Mouse (Mus musculus) midbrain, embryonic 13.5 days (tissue): ENCODE measurements around the gene Hs3st2. TPM values are rescaled to one million over a fixed set of nuclear protein-coding genes. Genes with fewer than 3 reads are reported as not detected.

Source experiments
- ATAC-seq: fragments of 200-750 bp; cut with Nextera tagmentation; 2 replicates; pipeline ENCODE4 v1.8.0; 2017; ENCODE audit warnings: mild to moderate bottlenecking, moderate TSS enrichment, moderate library complexity
- H3K27ac ChIP-seq: fragments of 300-500 bp; sonication (generic); 2 replicates; pipeline ENCODE4 v1.5.1; 2015; ENCODE audit warnings: inconsistent platforms, mild to moderate bottlenecking, moderate library complexity
- H3K27me3 ChIP-seq: fragments of 300-500 bp; sonication (generic); 2 replicates; pipeline ENCODE4 v1.6.1; 2015; ENCODE audit warnings: mild to moderate bottlenecking, inconsistent platforms
- H3K36me3 ChIP-seq: fragments of 300-500 bp; sonication (generic); 2 replicates; pipeline ENCODE4 v1.6.1; 2015; ENCODE audit warnings: mild to moderate bottlenecking, inconsistent platforms
- H3K4me1 ChIP-seq: fragments of 300-500 bp; sonication (generic); replicated peaks from 2 replicates; pipeline ENCODE4 v1.6.1; 2015; ENCODE audit warnings: inconsistent platforms
- H3K4me2 ChIP-seq: fragments of 300-500 bp; sonication (generic); replicated peaks from 2 replicates; pipeline ENCODE4 v1.6.1; 2015; ENCODE audit warnings: moderate library complexity, mild to moderate bottlenecking, inconsistent platforms
- H3K4me3 ChIP-seq: fragments of 300-500 bp; sonication (generic); replicated peaks from 2 replicates; pipeline ENCODE4 v1.5.1; 2015; ENCODE audit warnings: mild to moderate bottlenecking, inconsistent platforms
- H3K9ac ChIP-seq: fragments of 300-500 bp; sonication (generic); replicated peaks from 2 replicates; pipeline ENCODE4 v1.6.1; 2015; ENCODE audit warnings: mild to moderate bottlenecking, inconsistent platforms
- H3K9me3 ChIP-seq: fragments of 300-500 bp; sonication (generic); 2 replicates; pipeline ENCODE4 v1.6.1; 2016; ENCODE audit warnings: mild to moderate bottlenecking, inconsistent platforms
- WGBS: fragments of 180-500 bp; shearing (Covaris S2); methylation state at CpG from one replicate; pipeline ENCODE4 v1.1.7; 2015; 5-methylcytosine and 5-hydroxymethylcytosine counted together
- polyA plus RNA-seq: library from polyadenylated mRNA; unstranded; fragments of >200 nt; fragmentation: Nextera tagmentation; extraction: Ambion mirVana; gene quantifications from 2 replicates; pipeline ENCODE4 v1.2.1, GENCODE M21; 2015

The Hs3st2 gene
- polyA plus RNA-seq, 1 experiment from 2014 or later, result 6.2 TPM

DNA sequence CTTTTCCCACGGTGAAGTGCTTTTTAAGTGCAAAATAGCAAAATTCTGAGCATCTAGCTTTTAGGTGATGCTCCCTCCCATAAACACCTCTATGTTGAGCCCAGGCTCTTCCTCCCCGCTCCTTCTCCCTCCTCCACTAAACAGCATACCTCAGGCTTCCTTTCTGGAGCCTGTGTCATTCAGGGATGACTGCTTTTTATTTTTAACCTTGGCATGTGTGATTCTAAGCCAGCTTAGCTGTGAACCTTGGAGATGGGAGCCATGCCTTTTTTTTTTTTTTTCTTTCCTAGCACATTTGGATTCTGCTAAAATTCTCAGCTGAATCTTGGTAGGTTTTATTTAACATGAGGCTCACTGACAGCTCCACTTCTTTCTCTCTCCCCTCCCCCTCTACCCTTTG lies 3.2 kb downstream of the Hs3st2 start:
- H3K4me3 ChIP-seq, result no peak overlapping the region
- no peak overlapping the region; the same call in 1 of the 2 replicates for H3K4me2 ChIP-seq
- no peak overlapping the region for H3K9ac ChIP-seq
- H3K27me3 ChIP-seq, result peaks cover 55% of the 10 kb centered on the region
- WGBS, result 85% methylated on average over 2 of the region's 2 CpGs
- no peak for ATAC-seq
- no peak overlapping the region for H3K27ac ChIP-seq
- H3K9me3 ChIP-seq, result no peaks in the 10 kb centered on the region
- H3K4me1 ChIP-seq, result peaks cover 19% of the 10 kb centered on the region
- no peaks in the 10 kb centered on the region for H3K36me3 ChIP-seq

DNA sequence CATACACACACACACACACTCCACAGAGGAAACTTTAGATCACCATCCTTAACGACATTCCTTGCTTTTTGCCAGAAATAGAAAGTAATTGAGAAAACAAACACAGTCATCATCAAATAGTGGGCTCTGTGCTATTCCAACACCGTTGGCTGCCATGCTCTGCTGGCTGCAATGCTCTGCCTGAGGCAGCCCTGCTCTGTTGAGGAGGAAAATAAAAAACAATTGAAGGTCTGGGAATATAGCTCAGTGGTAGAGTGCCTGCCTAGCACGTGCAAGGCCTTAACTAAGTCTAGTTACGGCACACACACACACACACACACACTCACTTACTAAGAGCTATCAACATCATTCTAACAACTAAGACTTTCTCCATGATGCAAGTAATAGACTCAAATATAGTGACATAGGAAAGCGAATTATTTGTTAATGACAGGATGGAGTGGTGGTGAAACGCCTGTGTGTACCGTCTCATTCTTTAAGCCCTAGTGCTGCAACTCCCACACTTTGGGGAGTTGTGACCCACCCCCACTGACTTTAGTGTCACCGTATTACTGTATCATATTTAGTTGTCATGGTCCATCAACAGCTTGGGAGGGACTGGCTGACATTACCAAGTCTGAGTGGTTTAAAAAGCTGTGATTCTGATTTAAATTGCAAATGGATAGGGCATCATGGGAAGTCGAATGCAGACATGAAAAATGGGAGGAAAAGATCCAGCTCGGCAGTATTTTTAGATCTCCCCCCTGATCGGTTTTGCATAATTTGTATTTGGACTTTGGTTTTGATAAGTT lies 19.3 kb downstream of the Hs3st2 start:
- H3K36me3 ChIP-seq, result no peaks in the 10 kb centered on the region
- H3K4me1 ChIP-seq, result no peaks in the 10 kb centered on the region
- no peaks in the 10 kb centered on the region for H3K27me3 ChIP-seq
- H3K27ac ChIP-seq, result no peak overlapping the region
- no peak overlapping the region for H3K9ac ChIP-seq
- 82% methylated on average over 11 of the region's 11 CpGs for WGBS
- no peak overlapping the region for H3K4me3 ChIP-seq
- no peaks in the 10 kb centered on the region for H3K9me3 ChIP-seq
- H3K4me2 ChIP-seq, result no peak overlapping the region
- no peak for ATAC-seq

DNA sequence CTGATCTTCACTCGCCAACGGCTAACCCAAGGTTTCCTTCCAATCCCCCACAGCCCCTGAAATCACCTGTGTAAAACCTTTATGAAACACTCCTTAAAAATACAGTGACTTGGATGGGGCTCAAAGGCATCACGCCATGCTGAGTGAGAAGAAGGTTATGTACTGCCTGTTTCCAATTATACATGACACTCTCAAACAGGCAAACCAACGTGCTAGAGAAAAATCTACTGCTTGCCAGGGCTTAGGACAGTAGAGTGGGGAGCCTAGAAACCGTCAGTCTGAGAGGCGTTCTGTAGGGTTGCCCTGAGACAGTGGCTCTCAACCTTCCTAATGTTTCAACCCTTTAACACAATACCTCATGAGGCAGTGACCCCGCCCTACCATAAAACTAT lies 19.8 kb downstream of the Hs3st2 start:
- Histone ChIP-seq H3K4me2 (no peak overlapping the region), H3K9ac (no peak overlapping the region), H3K9me3 (no peaks in the 10 kb centered on the region), H3K27ac (no peak overlapping the region), H3K36me3 (no peaks in the 10 kb centered on the region), H3K27me3 (no peaks in the 10 kb centered on the region), H3K4me3 (no peak overlapping the region), H3K4me1 (no peaks in the 10 kb centered on the region)
- no peak for ATAC-seq
- 85% methylated on average over 7 of the region's 7 CpGs for WGBS

DNA sequence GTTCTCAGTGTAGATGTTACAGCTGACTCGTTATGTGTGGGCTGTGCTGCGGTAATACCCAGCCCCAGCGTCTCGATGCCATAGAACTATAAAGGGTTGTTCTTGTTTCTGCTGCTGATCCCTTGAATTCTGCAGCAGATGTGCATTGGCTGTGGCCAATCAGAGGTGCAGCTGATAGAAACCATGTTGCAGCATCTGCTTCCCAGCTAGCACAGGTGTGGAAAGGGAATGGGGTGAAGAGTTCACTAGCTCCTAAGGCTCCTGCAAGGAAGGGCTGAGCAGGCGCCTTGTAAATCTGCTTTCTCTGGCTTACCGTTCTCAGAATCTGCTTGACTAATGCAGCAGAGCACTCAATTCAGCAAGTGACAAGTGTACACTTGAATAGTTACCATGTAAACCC lies 45.2 kb downstream of the Hs3st2 start:
- no peak overlapping the region for H3K4me3 ChIP-seq
- H3K27ac ChIP-seq, result no peak overlapping the region
- H3K4me2 ChIP-seq, result no peak overlapping the region
- no peaks in the 10 kb centered on the region for H3K27me3 ChIP-seq
- no peak for ATAC-seq
- H3K9ac ChIP-seq, result no peak overlapping the region
- H3K9me3 ChIP-seq, result no peaks in the 10 kb centered on the region
- H3K4me1 ChIP-seq, result no peaks in the 10 kb centered on the region
- no peaks in the 10 kb centered on the region for H3K36me3 ChIP-seq
- WGBS, result 86% methylated on average over 6 of the region's 6 CpGs

DNA sequence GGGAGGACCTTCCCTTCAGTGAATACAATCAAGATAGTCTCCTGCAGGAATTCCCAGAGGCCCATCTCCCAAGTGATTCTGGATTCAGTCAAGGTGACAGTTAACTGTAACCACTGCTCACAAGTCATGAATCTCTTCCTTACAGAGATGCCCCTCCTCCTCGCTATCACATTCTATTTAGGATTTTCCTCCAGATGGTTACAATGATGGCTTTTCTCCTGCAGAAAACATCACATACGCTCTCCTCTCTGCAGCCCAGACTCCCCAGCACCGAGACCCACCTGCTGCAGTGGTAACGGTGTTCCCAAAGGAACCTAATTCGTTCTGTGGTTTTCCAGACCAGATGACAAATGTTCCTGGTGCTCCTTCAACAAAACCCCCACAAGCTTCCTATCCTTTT lies 49.5 kb downstream of the Hs3st2 start:
- Histone ChIP-seq H3K27ac (no peak overlapping the region), H3K9ac (no peak overlapping the region), H3K36me3 (no peaks in the 10 kb centered on the region), H3K9me3 (no peaks in the 10 kb centered on the region), H3K4me1 (no peaks in the 10 kb centered on the region), H3K4me2 (no peak overlapping the region), H3K4me3 (no peak overlapping the region), H3K27me3 (no peaks in the 10 kb centered on the region)
- WGBS, result 82% methylated on average over 5 of the region's 5 CpGs
- no peak for ATAC-seq

DNA sequence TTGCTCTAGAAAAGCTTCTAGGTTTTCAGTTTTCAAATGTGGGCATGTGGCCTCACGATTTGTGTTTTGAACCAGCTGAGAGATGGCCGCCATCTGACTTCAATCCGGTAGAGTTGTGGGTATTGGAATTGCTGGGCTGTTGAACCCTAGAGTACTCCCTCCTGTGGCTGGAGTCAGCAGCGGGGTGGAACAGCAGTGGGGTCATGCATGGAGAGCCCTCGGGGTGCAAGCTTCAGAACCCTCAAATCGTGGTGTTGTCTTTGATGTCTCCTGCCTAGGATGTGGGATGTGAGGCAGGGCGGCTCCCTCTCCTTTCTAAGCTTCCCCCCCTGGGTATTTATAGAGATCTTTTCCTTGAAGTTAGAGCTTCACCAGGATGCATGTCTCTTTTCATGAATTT lies 52.7 kb downstream of the Hs3st2 start:
- no peaks in the 10 kb centered on the region for H3K4me1 ChIP-seq
- 68% methylated on average over 7 of the region's 7 CpGs for WGBS
- H3K9me3 ChIP-seq, result no peaks in the 10 kb centered on the region
- H3K4me3 ChIP-seq, result no peak overlapping the region
- H3K27me3 ChIP-seq, result no peaks in the 10 kb centered on the region
- no peak for ATAC-seq
- no peaks in the 10 kb centered on the region for H3K36me3 ChIP-seq
- no peak overlapping the region for H3K27ac ChIP-seq
- H3K4me2 ChIP-seq, result no peak overlapping the region
- no peak overlapping the region for H3K9ac ChIP-seq

DNA sequence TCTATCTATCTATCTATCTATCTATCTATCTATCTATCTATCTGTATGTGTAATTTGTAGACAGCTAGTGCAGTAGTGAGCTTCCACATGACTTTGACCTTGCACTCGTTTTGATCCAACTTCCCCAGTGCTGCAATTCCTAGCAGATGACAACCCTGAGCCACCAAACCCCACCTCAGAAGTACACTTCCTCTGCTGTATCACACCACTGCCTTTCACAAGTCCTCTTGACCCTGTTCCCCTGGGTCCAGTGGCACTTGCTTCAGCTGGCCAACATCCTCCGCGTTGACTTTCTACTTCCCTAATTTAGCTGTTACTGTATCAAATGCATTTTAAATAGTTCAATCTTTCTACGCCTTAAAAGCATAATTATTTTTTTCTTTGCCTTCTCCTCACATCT lies 54.6 kb downstream of the Hs3st2 start:
- Histone ChIP-seq H3K4me2 (no peak overlapping the region), H3K9ac (no peak overlapping the region), H3K36me3 (no peaks in the 10 kb centered on the region), H3K27ac (no peak overlapping the region), H3K27me3 (no peaks in the 10 kb centered on the region), H3K9me3 (no peaks in the 10 kb centered on the region), H3K4me3 (no peak overlapping the region), H3K4me1 (peaks cover 10% of the 10 kb centered on the region)
- no peak for ATAC-seq
- WGBS, result 88% methylated on average over 4 of the region's 4 CpGs

DNA sequence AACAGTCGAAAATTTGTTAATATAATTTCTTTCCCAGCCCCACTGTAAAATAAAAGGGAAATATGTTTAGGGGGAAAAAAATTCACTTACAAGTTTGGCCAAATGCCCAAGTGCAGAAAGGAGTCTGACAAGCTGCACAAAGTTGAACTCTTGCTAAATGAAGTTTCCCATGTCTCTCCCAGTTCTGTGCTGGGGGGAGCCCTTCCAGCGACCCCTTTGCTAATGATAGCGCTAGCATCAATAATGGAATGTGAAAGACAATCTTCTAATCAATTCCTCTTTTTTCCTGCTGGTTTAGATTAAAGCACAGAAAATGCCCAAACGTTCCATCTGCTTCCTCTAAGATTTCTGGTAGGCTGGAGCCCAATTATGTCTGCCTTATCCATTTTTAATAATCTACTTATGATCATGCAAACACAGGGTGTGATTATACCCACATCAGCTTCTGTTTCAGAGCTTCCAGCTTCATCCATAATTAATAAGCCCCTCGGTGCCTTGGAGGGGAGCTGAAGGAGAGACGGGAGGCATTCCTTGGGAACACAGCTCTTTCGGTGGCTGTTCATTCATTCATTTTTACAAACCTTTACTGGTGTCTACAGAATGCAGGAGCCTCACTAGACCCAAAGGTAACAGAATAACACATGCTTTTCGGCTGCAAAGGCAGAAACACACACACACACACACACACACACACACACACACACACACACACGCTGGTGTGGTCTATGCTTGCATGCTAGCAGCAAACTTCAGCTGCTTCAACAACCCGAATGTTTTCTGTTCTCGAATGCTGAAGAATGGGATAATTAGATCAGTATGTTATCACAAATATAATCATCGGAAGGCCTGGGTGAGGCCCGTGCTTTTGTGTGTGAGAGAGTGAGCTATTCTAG lies 59.5 kb downstream of the Hs3st2 start:
- WGBS, result 41% methylated on average over 13 of the region's 13 CpGs
- Histone ChIP-seq H3K9me3 (no peaks in the 10 kb centered on the region), H3K4me3 (no peak overlapping the region), H3K27me3 (no peaks in the 10 kb centered on the region), H3K27ac (peak overlapping the region; percentile 20), H3K4me2 (no peak overlapping the region), H3K4me1 (peaks cover 19% of the 10 kb centered on the region), H3K9ac (no peak overlapping the region), H3K36me3 (no peaks in the 10 kb centered on the region)
- ATAC-seq, result peak; percentile 85

DNA sequence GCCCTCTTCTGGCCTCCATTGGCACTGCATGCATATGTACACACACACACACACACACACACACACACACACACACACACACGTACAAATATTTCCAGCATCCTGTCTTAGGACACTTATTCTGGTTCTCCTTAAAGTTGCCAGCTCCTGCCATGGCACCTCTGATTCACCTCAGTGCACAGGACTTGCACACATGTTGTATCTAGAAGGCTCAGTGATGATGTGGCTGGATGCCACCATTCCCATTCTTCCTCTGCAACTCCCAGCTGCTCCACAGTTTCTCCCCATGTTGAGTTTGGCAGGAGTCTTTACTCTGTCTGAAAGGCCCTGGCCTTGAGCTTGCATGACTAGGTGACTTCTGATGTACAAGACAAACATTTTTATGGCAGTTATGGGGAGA lies 65.1 kb downstream of the Hs3st2 start:
- Histone ChIP-seq H3K4me2 (no peak overlapping the region), H3K27me3 (no peaks in the 10 kb centered on the region), H3K4me3 (no peak overlapping the region), H3K36me3 (no peaks in the 10 kb centered on the region), H3K4me1 (peaks cover 5% of the 10 kb centered on the region), H3K9ac (no peak overlapping the region), H3K27ac (no peak overlapping the region), H3K9me3 (no peaks in the 10 kb centered on the region)
- WGBS, result 85% methylated on average over 1 of the region's 1 CpGs
- no peak for ATAC-seq

DNA sequence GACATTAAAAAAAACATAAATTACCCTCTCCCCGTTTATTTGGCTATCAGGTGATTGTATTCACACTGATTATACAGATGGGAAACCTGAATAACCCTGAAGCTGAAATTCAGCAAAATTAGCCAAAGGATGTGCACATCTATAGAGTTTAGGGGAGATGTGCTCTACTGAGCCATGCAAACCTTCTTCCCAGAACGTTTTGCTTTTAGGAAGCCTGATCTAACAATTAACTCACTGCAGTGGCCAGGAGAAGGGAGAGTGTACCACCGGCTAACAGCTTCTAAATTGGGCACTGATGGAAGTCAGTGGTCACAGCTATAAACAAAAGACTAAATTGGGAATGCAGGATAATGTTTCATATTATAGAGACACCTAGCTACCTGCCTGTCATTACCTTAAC lies 66.4 kb downstream of the Hs3st2 start:
- 50% methylated on average over 3 of the region's 3 CpGs for WGBS
- no peaks in the 10 kb centered on the region for H3K27me3 ChIP-seq
- H3K36me3 ChIP-seq, result no peaks in the 10 kb centered on the region
- H3K4me2 ChIP-seq, result no peak overlapping the region
- no peak overlapping the region for H3K27ac ChIP-seq
- ATAC-seq, result no peak
- no peaks in the 10 kb centered on the region for H3K9me3 ChIP-seq
- H3K9ac ChIP-seq, result no peak overlapping the region
- no peak overlapping the region for H3K4me3 ChIP-seq
- no peaks in the 10 kb centered on the region for H3K4me1 ChIP-seq

DNA sequence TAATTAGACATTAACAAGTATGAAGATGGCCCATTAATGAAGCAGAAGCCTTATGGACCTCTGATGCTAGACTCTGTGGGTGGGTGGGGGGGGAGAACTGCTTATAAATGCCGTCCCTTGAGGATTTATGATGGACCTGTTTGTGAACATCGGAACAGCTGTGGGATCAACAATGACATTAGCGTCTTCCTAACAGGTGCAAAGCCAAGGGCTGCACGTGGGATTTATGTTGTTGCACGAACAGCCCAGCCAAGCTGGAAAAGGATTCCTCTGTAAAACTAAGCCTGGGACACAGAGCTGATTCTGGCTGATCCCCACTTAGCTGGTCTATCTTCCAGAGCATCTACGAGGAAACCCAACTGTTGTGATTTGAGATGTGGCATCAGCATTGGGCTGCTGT lies 69.0 kb downstream of the Hs3st2 start:
- ATAC-seq, result no peak
- H3K9me3 ChIP-seq, result no peaks in the 10 kb centered on the region
- H3K27me3 ChIP-seq, result no peaks in the 10 kb centered on the region
- H3K36me3 ChIP-seq, result no peaks in the 10 kb centered on the region
- H3K9ac ChIP-seq, result no peak overlapping the region
- WGBS, result 89% methylated on average over 6 of the region's 6 CpGs
- no peaks in the 10 kb centered on the region for H3K4me1 ChIP-seq
- H3K4me3 ChIP-seq, result no peak overlapping the region
- H3K27ac ChIP-seq, result no peak overlapping the region
- H3K4me2 ChIP-seq, result no peak overlapping the region

DNA sequence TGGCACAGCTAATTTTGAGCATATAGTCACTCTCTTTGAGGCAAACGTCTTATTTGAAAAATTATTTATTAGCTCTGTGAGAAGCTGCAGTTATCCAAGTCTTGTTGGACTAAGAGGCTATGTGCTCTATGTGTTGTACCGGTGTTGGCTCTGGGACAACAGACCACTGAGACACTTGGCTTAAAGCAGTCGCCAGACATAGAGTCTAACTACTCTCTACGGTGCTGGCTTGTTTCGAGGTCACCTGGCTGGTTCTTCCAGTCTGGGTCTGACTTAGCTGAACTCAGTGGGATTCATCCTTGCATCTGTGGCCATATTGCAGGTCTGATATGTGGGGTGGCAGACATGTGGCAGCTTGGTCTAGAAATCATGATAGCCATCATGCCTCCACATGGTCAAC lies 72.8 kb downstream of the Hs3st2 start:
- H3K4me2 ChIP-seq, result no peak overlapping the region
- H3K4me3 ChIP-seq, result no peak overlapping the region
- H3K4me1 ChIP-seq, result no peaks in the 10 kb centered on the region
- 90% methylated on average over 5 of the region's 5 CpGs for WGBS
- H3K9ac ChIP-seq, result no peak overlapping the region
- H3K27me3 ChIP-seq, result no peaks in the 10 kb centered on the region
- no peaks in the 10 kb centered on the region for H3K36me3 ChIP-seq
- no peaks in the 10 kb centered on the region for H3K9me3 ChIP-seq
- ATAC-seq, result no peak
- no peak overlapping the region for H3K27ac ChIP-seq
